Mouse (Mus musculus) erythroblast, embryonic 14.5 days (primary cell): ENCODE results near the gene Xlr3b. TPM values are rescaled to one million over a fixed set of nuclear protein-coding genes. Genes with fewer than 3 reads are reported as not detected.
"Not testable (repeated sequence)": the region's sequence is repeated elsewhere in the genome, so short reads cannot be mapped to it uniquely, and the experiment has no call there.

Source experiments
- H3K27me3 ChIP-seq: 2 replicates; pipeline ENCODE4 v1.6.1; 2012; ENCODE audit warnings: inconsistent platforms; ENCODE audit not compliant: control insufficient read depth
- H3K36me3 ChIP-seq: 2 replicates; pipeline ENCODE4 v1.6.1; 2012; ENCODE audit warnings: mild to moderate bottlenecking, inconsistent platforms; ENCODE audit not compliant: control insufficient read depth
- H3K4me1 ChIP-seq: 2 replicates; pipeline ENCODE4 v1.6.1; 2012; ENCODE audit warnings: inconsistent platforms; ENCODE audit not compliant: control insufficient read depth
- H3K4me3 ChIP-seq: replicated peaks from 2 replicates; pipeline ENCODE3; 2012; ENCODE audit warnings: moderate library complexity, mild to moderate bottlenecking, inconsistent platforms
- H3K9me3 ChIP-seq: 2 replicates; pipeline ENCODE4 v1.6.1; 2012; ENCODE audit warnings: low read length, inconsistent platforms, mixed read lengths; ENCODE audit not compliant: control insufficient read depth
- GATA1 ChIP-seq: IDR thresholded peaks from 2 replicates; pipeline ENCODE4 v1.6.1; 2012; ENCODE audit warnings: low read length, inconsistent platforms, mixed read lengths
- TAL1 ChIP-seq: IDR thresholded peaks from 3 replicates; pipeline ENCODE4 v1.6.1; 2012; ENCODE audit warnings: low read length, inconsistent platforms, mixed read lengths
- polyA plus RNA-seq: library from polyadenylated mRNA; stranded (reverse); fragments of >175 nt; gene quantifications from 2 replicates; pipeline ENCODE4 v1.2.3, GENCODE M21; 2012

Xlr3b gene
- polyA plus RNA-seq: not detected in 2 replicates

DNA sequence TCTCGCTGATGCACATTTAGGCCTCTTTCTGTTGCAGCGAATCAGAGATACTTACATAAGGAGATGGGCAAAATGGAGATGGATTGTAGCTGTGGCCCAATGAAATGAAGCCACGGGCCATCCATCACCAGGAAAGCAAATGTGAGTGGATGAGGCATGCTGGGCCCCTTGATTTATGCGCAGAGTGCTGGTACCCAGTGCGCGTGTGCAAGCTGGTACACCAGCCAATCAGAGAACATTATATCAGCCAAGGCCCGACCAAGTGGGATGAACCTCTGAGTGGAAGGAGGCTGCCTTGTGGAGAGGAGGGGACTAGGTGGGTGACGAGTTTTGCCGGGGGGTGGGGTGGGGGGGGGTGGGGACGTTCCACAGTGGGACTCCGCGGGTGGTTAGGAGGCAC lies at the start of gene Xlr3b:
Xlr3b (plus strand) TSS at position 274 of the 400 bp plus-strand sequence.
- H3K4me1 ChIP-seq, H3K4me3 ChIP-seq, H3K36me3 ChIP-seq, H3K9me3 ChIP-seq, H3K27me3 ChIP-seq: not testable (repeated sequence)

GRCm38 (mm10) chrX:73143218-73143618 lies 48.8 kb upstream of the Xlr3b start:
- not testable (repeated sequence) for H3K27me3 ChIP-seq, H3K4me3 ChIP-seq, H3K36me3 ChIP-seq, H3K9me3 ChIP-seq, H3K4me1 ChIP-seq

DNA sequence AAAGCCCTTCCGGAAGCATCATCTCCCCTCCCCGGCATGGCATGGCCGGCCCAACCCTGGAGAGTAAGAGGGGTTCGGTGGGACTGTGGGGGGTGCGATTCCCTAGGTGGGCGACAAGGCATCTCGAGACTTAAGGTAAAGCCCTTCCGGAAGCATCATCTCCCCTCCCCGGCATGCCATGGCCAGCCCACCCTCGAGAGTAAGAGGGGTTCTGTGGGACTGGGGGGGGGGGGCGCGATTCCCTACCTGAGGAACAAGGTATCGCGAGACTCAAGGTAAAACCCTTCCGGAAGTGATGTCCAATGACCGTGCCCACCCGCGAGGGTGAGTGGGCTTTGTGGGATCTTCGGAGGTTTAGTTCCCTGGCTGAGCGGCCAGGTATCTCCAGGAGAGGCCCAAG lies 43.5 kb upstream of the Xlr3b start, which contains the start of gene Xlr5b:
Xlr5b (plus strand) TSS at position 301 of the 400 bp plus-strand sequence.
- not testable (repeated sequence) for H3K4me1 ChIP-seq, H3K36me3 ChIP-seq, H3K27me3 ChIP-seq, H3K4me3 ChIP-seq, H3K9me3 ChIP-seq

DNA sequence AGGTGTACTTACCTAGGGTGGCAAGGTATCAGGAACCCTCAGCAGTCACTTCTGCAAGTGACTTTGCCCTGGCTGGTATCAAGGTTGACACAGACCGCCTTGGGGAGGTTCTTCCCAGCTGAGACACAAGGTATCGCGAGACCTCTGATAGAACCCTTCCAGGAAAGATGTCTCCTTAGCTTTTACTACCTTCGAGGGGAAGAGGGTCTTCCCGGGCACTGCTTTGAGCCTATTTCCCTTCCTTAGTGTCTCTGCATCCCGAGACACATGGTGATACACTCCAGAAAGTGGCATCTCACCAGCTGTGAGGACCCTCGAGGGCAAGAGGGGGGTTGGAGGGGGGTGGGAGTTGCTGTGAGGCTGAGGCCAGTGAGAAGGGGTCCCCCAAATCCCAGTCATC lies 42.7 kb upstream of the Xlr3b start, which contains the start of gene DXBay18:
DXBay18 (minus strand) TSS at position 101 of the 400 bp plus-strand sequence.
- not testable (repeated sequence) for H3K4me1 ChIP-seq, H3K36me3 ChIP-seq

GRCm38 (mm10) chrX:73176889-73177288 lies 15.1 kb upstream of the Xlr3b start, which contains the start of gene Spin2d:
TSS of gene Spin2d (minus strand) at chrX:73176989.
- H3K27me3 ChIP-seq, H3K4me1 ChIP-seq, H3K4me3 ChIP-seq, H3K36me3 ChIP-seq, H3K9me3 ChIP-seq: not testable (repeated sequence)

More for the DNA sequence above, 42.7 kb upstream of the Xlr3b start, which contains the start of gene DXBay18:
- H3K27me3 ChIP-seq, H3K4me3 ChIP-seq, H3K9me3 ChIP-seq: not testable (repeated sequence)

GRCm38 (mm10) chrX:73213819-73214564 lies 22.0 kb downstream of the Xlr3b start, which contains the start of gene Xlr4b:
TSS of gene Xlr4b (plus strand) at chrX:73214333.
- not testable (repeated sequence) for H3K4me1 ChIP-seq, H3K27me3 ChIP-seq, H3K36me3 ChIP-seq, H3K4me3 ChIP-seq, H3K9me3 ChIP-seq

DNA sequence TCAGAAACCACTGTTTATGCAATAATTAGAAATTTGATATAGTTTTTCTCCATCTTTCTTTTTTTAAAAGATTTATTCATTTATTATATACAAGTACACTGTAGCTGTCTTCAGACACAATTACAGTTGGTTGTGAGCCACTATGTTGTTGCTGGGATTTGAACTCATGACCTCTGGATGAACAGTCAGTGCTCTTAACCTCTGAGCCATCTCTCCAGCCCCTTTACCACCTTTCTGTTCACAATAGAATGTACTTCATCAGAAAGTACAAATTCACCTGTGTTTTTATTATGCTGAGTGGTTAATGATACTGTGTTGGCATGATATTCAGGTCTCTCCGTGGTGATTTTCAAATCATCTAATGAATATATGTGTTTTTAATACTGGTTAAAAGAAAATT lies 33.4 kb downstream of the Xlr3b start:
- Histone ChIP-seq H3K4me1 (peaks cover 12% of the 10 kb centered on the region), H3K27me3 (peaks cover 14% of the 10 kb centered on the region), H3K9me3 (peaks cover 8% of the 10 kb centered on the region), H3K4me3 (no peak overlapping the region), H3K36me3 (no peaks in the 10 kb centered on the region)
- TF ChIP-seq TAL1 (no peak), GATA1 (no peak)

DNA sequence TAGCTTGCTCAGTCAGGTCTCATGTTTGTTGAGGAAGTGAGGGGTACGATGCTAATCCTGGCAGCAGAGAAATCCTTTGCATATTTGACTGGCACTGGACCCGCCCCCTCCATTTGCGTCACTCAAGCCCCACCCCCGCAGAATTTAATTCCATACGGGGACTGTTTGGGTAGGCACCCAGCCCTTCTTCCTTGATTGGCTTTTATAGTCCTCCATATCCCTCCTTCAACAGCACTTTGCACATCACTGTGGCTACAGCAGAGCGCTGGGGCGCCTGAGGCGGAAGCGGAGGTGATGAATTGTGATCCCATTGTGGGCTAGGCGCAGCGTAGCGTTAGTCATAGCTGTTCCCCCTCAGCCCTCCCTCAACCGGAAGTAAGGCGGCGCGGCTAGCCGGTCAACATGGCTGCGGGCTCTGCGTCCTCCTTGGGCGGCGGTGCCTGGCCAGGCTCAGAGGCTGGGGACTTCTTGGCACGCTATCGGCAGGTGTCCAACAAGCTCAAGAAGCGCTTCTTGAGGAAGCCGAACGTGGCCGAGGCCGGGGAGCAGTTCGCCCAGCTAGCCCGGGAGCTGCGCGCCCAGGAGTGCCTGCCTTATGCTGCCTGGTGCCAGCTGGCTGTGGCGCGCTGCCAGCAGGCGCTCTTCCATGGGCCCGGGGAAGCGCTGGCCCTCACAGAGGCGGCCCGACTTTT lies 36.1 kb downstream of the Xlr3b start, which contains the start of gene F8a:
F8a (plus strand) TSS at position 378 of the 692 bp plus-strand sequence.
- peak within 1 kb of the TSS; percentile 71 for H3K4me3 ChIP-seq
- H3K4me1 ChIP-seq: peaks cover 12% of the 10 kb centered on the region
- TF ChIP-seq TAL1: no peak
- TF ChIP-seq GATA1: no peak
- peaks cover 8% of the 10 kb centered on the region for H3K9me3 ChIP-seq
- H3K27me3 ChIP-seq: peaks cover 14% of the 10 kb centered on the region
- no peaks in the 10 kb centered on the region for H3K36me3 ChIP-seq

DNA sequence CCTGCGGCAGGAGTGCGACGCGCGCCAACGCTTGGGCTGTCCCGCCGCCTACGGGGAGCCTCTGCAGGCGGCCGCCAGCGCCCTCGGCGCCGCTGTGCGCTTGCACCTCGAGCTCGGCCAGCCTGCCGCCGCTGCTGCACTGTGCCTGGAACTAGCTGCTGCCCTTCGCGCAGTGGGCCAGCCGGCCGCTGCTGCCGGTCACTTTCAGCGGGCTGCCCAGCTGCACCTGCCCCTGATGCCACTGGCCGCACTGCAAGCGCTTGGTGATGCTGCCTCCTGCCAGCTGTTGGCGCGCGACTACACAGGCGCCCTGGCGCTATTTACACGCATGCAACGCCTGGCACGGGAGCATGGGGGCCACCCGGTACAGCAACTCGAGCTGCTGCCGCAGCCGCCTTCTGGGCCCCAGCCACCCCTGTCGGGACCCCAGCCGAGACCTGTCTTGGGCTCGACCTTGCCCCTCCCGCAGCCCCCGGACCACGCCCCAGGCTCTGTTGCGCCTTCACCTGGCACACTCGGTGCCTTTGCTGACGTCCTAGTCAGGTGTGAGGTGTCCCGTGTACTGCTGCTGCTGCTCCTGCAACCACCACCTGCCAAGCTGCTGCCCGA lies 36.7 kb downstream of the Xlr3b start:
- TF ChIP-seq TAL1: no peak
- Histone ChIP-seq H3K4me3 (peak overlapping the region; percentile 71), H3K27me3 (peaks cover 14% of the 10 kb centered on the region), H3K4me1 (peaks cover 12% of the 10 kb centered on the region), H3K9me3 (peaks cover 8% of the 10 kb centered on the region), H3K36me3 (no peaks in the 10 kb centered on the region)
